Mouse (Mus musculus): ENCODE measurements around the gene Pip5k1b.

The Pip5k1b gene

GRCm38 (mm10) chr19:24336370-24337076 is 219.1 kb downstream of the Pip5k1b start:
- DNase-seq (ENCODE audit: low read depth), result no peak

GRCm38 (mm10) chr19:24335611-24336343 is 219.9 kb downstream of the Pip5k1b start:
- no peak for DNase-seq (ENCODE audit: low read depth)

- DNase-seq (ENCODE audit: low read depth), result no peak
Observed at GRCm38 (mm10) chr19:24332956-24333355, 222.7 kb downstream of the Pip5k1b start.

GRCm38 (mm10) chr19:24331274-24331673 is 224.4 kb downstream of the Pip5k1b start:
- DNase-seq (ENCODE audit: low read depth), result no peak

- no peak for DNase-seq (ENCODE audit: low read depth)
Observed at GRCm38 (mm10) chr19:24330366-24330765, 225.3 kb downstream of the Pip5k1b start.

- DNase-seq (ENCODE audit: low read depth), result no peak
Observed at GRCm38 (mm10) chr19:24327921-24328320, 227.8 kb downstream of the Pip5k1b start.

- DNase-seq (ENCODE audit: low read depth), result no peak
Observed at GRCm38 (mm10) chr19:24326969-24327368, 228.7 kb downstream of the Pip5k1b start.

GRCm38 (mm10) chr19:24325692-24326091 is 230.0 kb downstream of the Pip5k1b start:
- no peak for DNase-seq (ENCODE audit: low read depth)

GRCm38 (mm10) chr19:24323841-24324613 is 231.6 kb downstream of the Pip5k1b start:
- DNase-seq (ENCODE audit: low read depth), result no peak

- no peak for DNase-seq (ENCODE audit: low read depth)
Observed at GRCm38 (mm10) chr19:24321900-24322311, 233.8 kb downstream of the Pip5k1b start.

- no peak for DNase-seq (ENCODE audit: low read depth)
Observed at GRCm38 (mm10) chr19:24321211-24321899, 234.3 kb downstream of the Pip5k1b start.

GRCm38 (mm10) chr19:24318172-24318571 is 237.5 kb downstream of the Pip5k1b start:
- DNase-seq (ENCODE audit: low read depth), result no peak

GRCm38 (mm10) chr19:24317731-24318130 is 237.9 kb downstream of the Pip5k1b start:
- DNase-seq (ENCODE audit: low read depth), result no peak

- DNase-seq (ENCODE audit: low read depth), result no peak
Observed at GRCm38 (mm10) chr19:24317038-24317591, 238.6 kb downstream of the Pip5k1b start.

- DNase-seq (ENCODE audit: low read depth), result no peak
Observed at GRCm38 (mm10) chr19:24316060-24316725, 239.5 kb downstream of the Pip5k1b start.

- no peak for DNase-seq (ENCODE audit: low read depth)
Observed at GRCm38 (mm10) chr19:24315234-24315633, 240.4 kb downstream of the Pip5k1b start.

GRCm38 (mm10) chr19:24314676-24315075 is 241.0 kb downstream of the Pip5k1b start:
- no peak for DNase-seq (ENCODE audit: low read depth)

- no peak for DNase-seq (ENCODE audit: low read depth)
Observed at GRCm38 (mm10) chr19:24312556-24313342, 242.9 kb downstream of the Pip5k1b start.

GRCm38 (mm10) chr19:24312046-24312445 is 243.6 kb downstream of the Pip5k1b start:
- no peak for DNase-seq (ENCODE audit: low read depth)

GRCm38 (mm10) chr19:24308305-24308705 is 247.4 kb downstream of the Pip5k1b start:
- no peak for DNase-seq (ENCODE audit: low read depth)
